Mouse (Mus musculus) urinary bladder, postnatal 14 days (tissue): Measurements from ENCODE around the gene Fnbp4.
"Not testable (repeated sequence)": the region's sequence is repeated elsewhere in the genome, so short reads cannot be mapped to it uniquely, and the experiment has no call there.

Experiments used
- DNase-seq: peaks from one replicate; pipeline ENCODE4 v3.0.0; 2021; ENCODE audit warnings: low spot score

Gene Fnbp4

GRCm38 (mm10) chr2:90782901-90783486, 37.8 kb downstream of the Fnbp4 start:
- peak; percentile 6 for DNase-seq

GRCm38 (mm10) chr2:90788126-90788525, 43.0 kb downstream of the Fnbp4 start:
- no peak for DNase-seq

GRCm38 (mm10) chr2:90808241-90809126, 63.3 kb downstream of the Fnbp4 start:
- no peak for DNase-seq

GRCm38 (mm10) chr2:90810751-90811150, 65.6 kb downstream of the Fnbp4 start:
- no peak for DNase-seq

GRCm38 (mm10) chr2:90815266-90815665, 70.1 kb downstream of the Fnbp4 start:
- no peak for DNase-seq

GRCm38 (mm10) chr2:90816144-90816543, 71.0 kb downstream of the Fnbp4 start:
- DNase-seq, result no peak

GRCm38 (mm10) chr2:90818710-90819109, 73.5 kb downstream of the Fnbp4 start:
- DNase-seq, result no peak

GRCm38 (mm10) chr2:90820894-90821293, 75.7 kb downstream of the Fnbp4 start:
- DNase-seq, result no peak

GRCm38 (mm10) chr2:90822978-90823377, 77.8 kb downstream of the Fnbp4 start:
- DNase-seq, result no peak

- no peak for DNase-seq
These were observed 78.6 kb downstream of the Fnbp4 start for GRCm38 (mm10) chr2:90823781-90824180.

- not testable (repeated sequence) for DNase-seq
These were observed 79.4 kb downstream of the Fnbp4 start for GRCm38 (mm10) chr2:90824528-90824927.

- DNase-seq, result no peak
These were observed 80.5 kb downstream of the Fnbp4 start for GRCm38 (mm10) chr2:90825515-90826172.

GRCm38 (mm10) chr2:90828739-90829138, 83.6 kb downstream of the Fnbp4 start:
- DNase-seq, result no peak
